Mouse (Mus musculus): ENCODE measurements around the gene Tjp3.

DNA sequence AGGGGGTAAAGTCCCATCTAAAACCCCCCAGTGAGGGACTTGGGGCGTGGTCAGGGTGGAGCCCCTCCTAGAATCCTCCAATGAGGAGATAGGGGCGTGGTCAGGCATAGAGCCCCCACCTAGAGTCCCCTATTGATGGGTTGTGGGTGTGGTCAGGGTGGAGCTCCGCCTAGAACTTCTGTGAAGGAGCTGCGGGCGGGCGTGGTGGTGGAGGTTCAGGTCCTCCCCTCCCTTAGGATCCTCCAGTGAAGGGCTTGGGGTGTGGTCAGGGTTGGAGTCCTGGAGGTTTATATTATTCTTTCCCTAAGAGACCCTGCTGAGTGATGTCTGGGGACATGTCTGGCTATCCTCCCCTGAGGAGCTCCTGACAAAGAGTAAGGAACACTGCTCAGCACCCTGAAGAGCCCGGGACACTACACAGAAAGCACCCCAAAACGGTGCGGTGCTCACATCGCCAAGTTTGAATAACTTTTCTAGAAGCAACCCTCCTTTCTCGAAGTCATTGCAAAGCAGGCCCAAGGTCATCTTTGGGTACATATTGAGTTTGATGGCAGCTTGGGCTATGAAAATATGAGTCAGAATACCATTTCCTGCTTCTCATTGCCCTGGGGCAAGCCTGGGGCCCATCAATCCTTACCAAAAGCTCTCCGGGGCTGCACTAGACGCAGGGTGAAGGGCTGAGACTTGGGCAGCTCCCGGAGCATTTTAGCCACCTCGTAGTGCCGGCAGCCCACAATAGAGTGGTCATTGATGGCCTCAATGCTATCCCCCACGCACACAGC is 49.4 kb upstream of the Tjp3 start:
- no peak for TF ChIP-seq CHD2 (IDR thresholded peaks at IDR 0.05; ENCODE audit: low read depth, low read length)
- TF ChIP-seq HCFC1 (IDR thresholded peaks at IDR 0.05; ENCODE audit: borderline replicate concordance, insufficient read depth, low read length) = no peak
- no peak for TF ChIP-seq MAFK (IDR thresholded peaks at IDR 0.05; ENCODE audit: insufficient read depth, low read depth, low read length)
- TF ChIP-seq ZC3H11A (IDR thresholded peaks at IDR 0.05; ENCODE audit: borderline replicate concordance, low read depth, low read length) = no peak
- no peak for TF ChIP-seq ZNF384 (IDR thresholded peaks at IDR 0.05; ENCODE audit: low read depth, low read length)
